Mouse (Mus musculus) MEL (cell line): ENCODE results near the gene Tshr.
A peak's percentile ranks its signal among the peaks of the same experiment; 100 is the strongest.

Experiments
- CTCF ChIP-seq, 3 experiments: IDR thresholded peaks in 2 of 3; conservative IDR thresholded peaks in 1 of 3; 2 replicates each; pipeline ENCODE4 v1.5.1; 2011 to 2012; ENCODE audit warnings: low read length in 3 of 3, low read depth in 2 of 3, mild to moderate bottlenecking in 2 of 3, improper control_type of control experiment in 1 of 3, inconsistent platforms in 1 of 3, mixed read lengths in 1 of 3, moderate library complexity in 1 of 3; ENCODE audit not compliant: control insufficient read depth in 1 of 3, insufficient read depth in 1 of 3, poor library complexity in 1 of 3, severe bottlenecking in 1 of 3
- E2F4 ChIP-seq: IDR thresholded peaks from 2 replicates; pipeline ENCODE4 v1.6.1; 2011; ENCODE audit warnings: low read depth, low read length, improper control_type of control experiment, borderline replicate concordance
- EP300 ChIP-seq, 2 experiments: IDR thresholded peaks; 2 replicates each; pipeline ENCODE4 v1.6.1; 2011; ENCODE audit warnings: improper control_type of control experiment in 2 of 2, low read length in 2 of 2, low read depth in 1 of 2, mild to moderate bottlenecking in 1 of 2
- GATA1 ChIP-seq: IDR thresholded peaks from 2 replicates; pipeline ENCODE4 v1.6.1; 2011; ENCODE audit warnings: low read depth, low read length, improper control_type of control experiment
- HCFC1 ChIP-seq: IDR thresholded peaks from 2 replicates; pipeline ENCODE4 v1.6.1; 2012; ENCODE audit warnings: low read depth, mild to moderate bottlenecking, inconsistent platforms, low read length, improper control_type of control experiment, moderate library complexity
- JUND ChIP-seq: IDR thresholded peaks from 2 replicates; pipeline ENCODE4 v1.6.1; 2011; ENCODE audit warnings: low read depth, mild to moderate bottlenecking, improper control_type of control experiment, low read length
- KAT2A ChIP-seq: conservative IDR thresholded peaks from 2 replicates; pipeline ENCODE4 v1.6.1; 2012; ENCODE audit warnings: low read depth, low read length, improper control_type of control experiment, inconsistent platforms
- MAX ChIP-seq: IDR thresholded peaks from 2 replicates; pipeline ENCODE4 v1.6.1; 2011; ENCODE audit warnings: low read length, improper control_type of control experiment
- MXI1 ChIP-seq: IDR thresholded peaks from 2 replicates; pipeline ENCODE4 v1.6.1; 2011; ENCODE audit warnings: mild to moderate bottlenecking, low read depth, low read length, improper control_type of control experiment
- NRF1 ChIP-seq: IDR thresholded peaks from 2 replicates; pipeline ENCODE4 v1.6.1; 2014; ENCODE audit warnings: low read depth, mild to moderate bottlenecking, inconsistent platforms, low read length, improper control_type of control experiment, moderate library complexity; ENCODE audit not compliant: poor library complexity, insufficient read depth, severe bottlenecking
- POLR2AphosphoS2 ChIP-seq: IDR thresholded peaks from 2 replicates; pipeline ENCODE4 v1.6.1; 2011; ENCODE audit warnings: low read length, improper control_type of control experiment
- USF1 ChIP-seq: IDR thresholded peaks from 2 replicates; pipeline ENCODE4 v1.6.1; 2014; ENCODE audit warnings: low read depth, mild to moderate bottlenecking, inconsistent platforms, low read length, improper control_type of control experiment, moderate library complexity

DNA sequence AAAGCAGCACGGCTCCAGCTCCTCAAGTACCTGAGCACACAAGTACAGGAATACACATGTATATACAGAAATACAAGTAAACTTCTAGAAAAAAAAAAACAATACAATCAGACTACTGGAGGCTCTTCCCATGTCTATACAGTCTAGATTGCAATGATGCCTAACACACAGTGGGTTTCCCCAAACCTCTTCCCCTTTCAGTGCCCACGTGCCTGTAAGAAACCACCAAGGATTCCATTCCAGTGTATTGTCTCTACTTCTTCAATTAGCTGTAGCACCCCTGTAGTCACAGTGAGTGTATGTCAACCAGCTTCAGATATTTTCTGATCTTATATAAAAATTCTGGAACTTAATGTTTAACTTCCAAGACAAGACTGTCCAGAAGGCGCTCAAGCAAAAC is 207.8 kb downstream of the Tshr start:
- TF ChIP-seq E2F4 = no peak
- TF ChIP-seq EP300 (IDR thresholded peaks at IDR 0.05; ENCODE audit: low read depth in 1 of 2, low read length in 2 of 2) = no peak
- peak; percentile 30; the same call in 1 of the 2 replicates for TF ChIP-seq MAX
- no peak for TF ChIP-seq JUND
- no peak for TF ChIP-seq GATA1
- no peak for TF ChIP-seq KAT2A
- no peak for TF ChIP-seq HCFC1
- 0 out of 2 replicates have a peak, but pooled peaks have one; percentile 29 for TF ChIP-seq MXI1
- TF ChIP-seq USF1 = peak; percentile 70
- no peak for TF ChIP-seq CTCF (IDR thresholded peaks at IDR 0.05 in 2 of 3, conservative IDR thresholded peaks at IDR 0.05 in 1 of 3; ENCODE audit: control insufficient read depth in 1 of 3, insufficient read depth in 1 of 3, low read depth in 2 of 3, low read length in 3 of 3, poor library complexity in 1 of 3, severe bottlenecking in 1 of 3)
- TF ChIP-seq POLR2AphosphoS2 = no peak
- no peak for TF ChIP-seq NRF1
